Mouse (Mus musculus) left cerebral cortex, postnatal 14 days (tissue): ENCODE measurements around the gene Egfl8. TPM values are rescaled to one million over a fixed set of nuclear protein-coding genes. Genes with fewer than 3 reads are reported as not detected.

Experiments
- DNase-seq, 2 experiments: peaks; one replicate each; pipeline ENCODE4 v3.0.0; 2021 to 2022; ENCODE audit warnings: low spot score in 2 of 2, mixed read lengths in 1 of 2
- intact Hi-C: fragments of 180-260 bp; cut with DNase I; formaldehyde crosslinking; loops from one replicate; pipeline ENCODE4 v1.15.1; 2025
- total RNA-seq, 2 experiments: library from RNA; stranded (reverse); gene quantifications; 2 replicates each; pipeline ENCODE4 v1.2.3; 2021

The Egfl8 gene
- total RNA-seq, 2 experiments from 2014 or later = 3.5 to 4.1 TPM

GRCm38 (mm10) chr17:34631647-34632046 is 15.9 kb upstream of the Egfl8 start:
- DNase-seq = no peak
- intact Hi-C loops = no loop called here

DNA sequence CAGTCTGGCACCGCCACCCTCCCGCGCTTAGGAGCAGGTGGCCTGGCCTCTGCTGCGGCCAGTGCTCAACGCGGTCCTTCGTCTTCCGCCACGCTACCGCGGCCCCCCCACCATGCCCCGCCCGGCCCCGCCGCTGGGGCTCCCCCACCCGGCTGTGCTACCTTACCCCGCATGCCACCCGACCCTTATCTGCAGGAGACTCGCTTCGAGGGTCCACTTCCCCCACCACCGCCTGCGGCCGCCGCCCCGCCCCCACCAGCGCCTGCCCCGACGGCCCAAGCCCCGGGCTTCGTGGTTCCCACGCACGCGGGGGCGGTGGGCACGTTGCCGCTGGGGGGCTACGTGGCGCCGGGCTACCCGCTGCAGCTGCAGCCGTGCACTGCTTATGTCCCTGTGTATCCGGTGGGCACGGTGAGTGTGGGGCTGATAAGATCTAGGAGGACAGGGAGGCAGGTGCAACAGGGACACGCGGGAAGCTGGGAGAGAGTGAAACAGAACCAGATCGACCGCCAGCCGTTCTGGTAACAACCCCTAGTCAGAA is 15.1 kb upstream of the Egfl8 start:
- DNase-seq = peak in 1 of 2 experiments; percentile 43
- intact Hi-C loops = no loop called here

DNA sequence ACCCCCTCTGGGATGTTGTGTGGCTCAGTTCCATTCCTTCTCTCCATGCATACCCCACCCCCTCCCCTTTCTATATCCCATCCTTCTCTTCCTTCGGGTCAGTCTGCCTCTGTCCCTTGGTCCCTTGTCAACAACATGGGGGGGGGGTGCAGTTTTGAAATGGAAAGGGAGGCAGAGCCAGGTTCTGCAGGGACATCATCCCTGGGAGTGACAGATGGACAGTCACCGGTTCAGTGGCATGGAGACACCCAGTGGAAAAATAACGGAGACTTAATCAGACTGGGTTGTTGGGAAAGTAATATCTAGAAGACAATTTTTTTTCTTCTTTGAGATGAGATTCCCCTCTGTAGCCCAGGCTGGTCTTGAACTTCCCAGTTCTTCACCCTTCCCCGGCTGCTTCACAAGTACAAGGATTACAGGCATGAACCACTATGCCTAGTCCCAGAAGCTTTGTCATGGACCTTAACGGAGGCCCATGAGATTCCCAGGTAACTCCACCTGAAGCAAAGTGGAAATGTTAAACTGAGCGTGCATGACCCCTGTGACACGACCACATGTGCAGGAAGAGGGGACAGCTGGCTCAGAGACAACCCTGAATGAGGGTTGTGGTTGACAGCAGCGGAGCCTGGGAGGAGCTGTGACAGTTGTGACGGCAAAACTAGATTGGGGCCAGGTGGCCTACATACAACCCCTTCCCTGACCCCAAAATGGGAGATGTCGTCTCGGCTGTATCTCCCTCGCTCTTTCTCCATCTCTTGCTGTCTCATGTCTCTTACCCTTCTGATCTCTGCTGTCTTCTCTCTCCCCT is 14.2 kb upstream of the Egfl8 start:
- DNase-seq = no peak
- intact Hi-C loops = loop anchor here (10.0 kb wide), 1 partner anchor 185 kb away; no protein-coding TSS in a partner anchor

GRCm38 (mm10) chr17:34629221-34629751 is 13.5 kb upstream of the Egfl8 start, which contains the start of gene Prrt1:
Gene Prrt1, plus strand, starts transcription at chr17:34629533.
- peak; percentile 73 to 83 for DNase-seq
- intact Hi-C loops = loop anchor here (10.0 kb wide), 1 partner anchor 184 kb away; no protein-coding TSS in a partner anchor

GRCm38 (mm10) chr17:34628644-34628967 is 12.8 kb upstream of the Egfl8 start:
- intact Hi-C loops = loop anchor here (10.0 kb wide), 1 partner anchor 184 kb away; no protein-coding TSS in a partner anchor

GRCm38 (mm10) chr17:34627943-34628643 is 12.3 kb upstream of the Egfl8 start, which contains the start of gene Ppt2:
Gene Ppt2, minus strand, starts transcription at chr17:34628510.
- DNase-seq = peak in 1 of 2 experiments; percentile 52
- intact Hi-C loops = loop anchor here (10.0 kb wide), 1 partner anchor 183 kb away; no protein-coding TSS in a partner anchor

More at GRCm38 (mm10) chr17:34628644-34628967, 12.8 kb upstream of the Egfl8 start:
- DNase-seq = no peak

DNA sequence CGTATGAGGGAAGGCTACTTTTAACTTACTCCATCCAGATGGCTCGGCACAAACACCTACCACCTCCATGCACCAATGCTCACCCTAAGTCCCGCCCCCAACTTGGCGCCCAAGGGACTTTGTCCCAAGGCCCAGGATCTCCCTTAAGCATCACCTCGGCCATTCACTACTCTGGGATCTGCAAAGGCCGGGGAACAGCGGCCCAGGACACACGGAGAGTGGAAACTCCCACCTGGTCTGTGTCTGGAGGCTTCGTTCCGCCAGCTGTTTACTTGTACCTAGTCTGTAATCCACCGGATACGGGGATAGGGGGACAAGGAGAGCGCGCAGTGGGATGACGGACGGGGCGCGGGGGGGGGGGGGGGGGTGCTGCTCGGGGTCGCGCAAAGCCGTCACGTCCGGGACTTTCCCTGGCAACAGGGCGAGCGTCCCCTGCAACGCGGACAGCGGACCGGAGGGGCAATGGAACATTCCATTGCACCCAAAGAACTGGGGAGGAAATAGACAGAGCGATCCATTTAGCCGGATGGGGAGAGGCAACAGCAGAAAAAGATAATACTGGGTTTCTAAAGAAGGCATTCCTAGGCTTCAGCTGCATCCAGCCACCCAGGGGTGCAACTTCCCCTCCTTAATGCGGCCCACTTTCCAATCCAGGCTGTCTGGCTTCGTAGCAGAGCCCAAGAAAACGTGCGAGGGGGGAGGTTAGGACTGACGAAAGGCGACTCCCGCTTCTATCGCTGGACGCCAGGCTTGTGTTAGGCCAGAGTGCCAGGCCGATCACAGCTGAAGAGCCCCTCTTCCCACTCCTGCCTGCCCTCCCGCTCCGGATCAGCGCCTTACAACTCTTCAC is 11.5 kb upstream of the Egfl8 start:
- intact Hi-C loops = loop anchor here (10.0 kb wide), 1 partner anchor 183 kb away; no protein-coding TSS in a partner anchor
- peak; percentile 86 to 94 for DNase-seq

DNA sequence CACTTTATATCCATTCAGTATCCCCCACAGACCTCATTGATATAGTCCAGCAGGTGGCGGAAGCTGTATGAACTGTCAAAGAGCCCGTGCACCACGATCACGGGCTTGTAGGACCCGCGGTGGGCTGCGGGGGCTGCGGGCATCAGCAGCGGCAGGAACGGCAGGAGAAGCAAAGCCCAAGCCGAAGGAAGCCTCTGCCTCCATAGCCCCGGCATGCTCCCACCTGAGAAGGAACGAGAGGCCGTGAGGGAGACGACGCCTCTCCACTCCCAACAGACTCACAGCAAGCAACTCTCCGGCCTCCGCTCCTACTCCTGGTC is 11.0 kb upstream of the Egfl8 start:
- intact Hi-C loops = loop anchor here (10.0 kb wide), 1 partner anchor 182 kb away; no protein-coding TSS in a partner anchor
- DNase-seq = no peak

DNA sequence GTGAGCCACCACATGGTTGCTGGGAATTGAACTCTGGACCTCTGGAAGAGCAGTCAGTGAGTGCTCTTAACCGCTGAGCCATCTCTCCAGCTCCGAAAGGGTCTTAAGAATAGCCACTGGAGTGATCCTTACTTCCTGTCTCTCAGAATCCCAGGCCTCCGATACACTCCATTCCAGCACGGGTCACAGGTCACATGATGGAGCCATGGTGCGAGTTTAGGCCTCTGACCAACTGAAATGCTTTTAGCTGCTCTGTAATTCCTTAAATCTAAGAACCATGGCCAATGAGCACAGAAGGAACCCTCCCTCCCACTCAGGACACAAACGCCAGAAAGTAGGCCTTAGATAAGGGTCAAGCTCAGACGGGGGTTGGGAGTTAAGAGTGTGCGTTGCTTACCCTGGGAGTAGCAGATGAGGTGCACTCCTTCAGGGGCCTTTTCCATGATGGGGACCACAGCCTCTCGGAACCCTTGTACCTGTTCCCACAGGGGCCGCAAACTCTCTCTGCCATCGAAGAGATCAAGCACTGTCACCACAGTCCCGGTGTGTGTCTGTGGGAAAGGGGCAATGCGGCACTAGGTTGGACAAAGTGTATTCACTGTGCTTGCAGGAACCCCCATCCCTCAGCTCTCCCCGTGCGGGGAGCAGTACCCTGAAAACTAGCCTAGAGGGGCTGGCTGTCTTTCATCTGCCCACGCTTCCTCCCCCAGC is 10.4 kb upstream of the Egfl8 start:
- intact Hi-C loops = loop anchor here (10.0 kb wide), 1 partner anchor 181 kb away; no protein-coding TSS in a partner anchor
- DNase-seq = no peak

DNA sequence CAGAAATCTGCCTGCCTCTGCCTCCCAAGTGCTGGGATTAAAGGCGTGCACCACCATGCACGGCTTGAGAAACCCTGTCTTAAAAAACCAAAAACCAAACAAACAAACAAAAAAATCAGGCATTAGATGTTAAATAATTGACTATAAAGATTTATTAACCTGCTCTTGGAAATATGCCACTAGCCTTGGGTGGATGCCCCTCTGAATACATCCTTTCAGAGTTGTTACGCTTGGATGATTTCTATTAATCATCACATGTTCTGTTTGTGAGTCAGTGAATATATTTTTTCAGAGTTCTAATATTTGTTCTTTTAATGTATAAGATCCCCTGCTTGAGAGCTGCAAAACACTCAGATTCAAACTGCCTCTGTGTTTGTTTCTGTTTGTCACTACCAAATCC is 9.2 kb upstream of the Egfl8 start:
- DNase-seq = no peak
- intact Hi-C loops = loop anchor here (10.0 kb wide), 1 partner anchor 180 kb away; no protein-coding TSS in a partner anchor

DNA sequence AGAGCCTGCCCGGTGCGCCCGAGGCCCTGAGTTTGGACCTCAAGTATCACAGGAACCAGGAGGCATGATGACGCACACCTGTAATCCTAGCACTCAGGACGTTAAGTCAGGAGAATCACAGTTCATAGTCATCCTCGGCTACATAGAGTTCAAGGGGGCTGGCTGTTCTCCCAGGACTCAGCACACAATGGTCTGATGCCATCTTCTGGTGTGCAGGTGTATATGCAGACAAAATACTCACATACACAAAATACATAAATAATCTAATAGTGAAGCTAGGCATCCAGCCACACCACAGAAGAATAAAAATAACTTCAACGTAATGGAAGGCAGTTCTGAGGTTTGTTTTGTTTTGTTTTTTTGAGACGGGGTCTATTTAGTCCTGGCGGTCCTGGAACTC is 7.4 kb upstream of the Egfl8 start:
- no peak for DNase-seq
- intact Hi-C loops = loop anchor here (10.0 kb wide), 1 partner anchor 178 kb away; no protein-coding TSS in a partner anchor

GRCm38 (mm10) chr17:34621006-34621405 is 5.2 kb upstream of the Egfl8 start:
- DNase-seq = no peak
- intact Hi-C loops = loop anchor here (10.0 kb wide), 1 partner anchor 176 kb away; no protein-coding TSS in a partner anchor

GRCm38 (mm10) chr17:34618999-34619398 is 3.2 kb upstream of the Egfl8 start:
- peak in 1 of 2 experiments; percentile 66 for DNase-seq
- intact Hi-C loops = no loop called here

GRCm38 (mm10) chr17:34613830-34614229 is 1.9 kb downstream of the Egfl8 start:
- no peak for DNase-seq
- intact Hi-C loops = no loop called here

DNA sequence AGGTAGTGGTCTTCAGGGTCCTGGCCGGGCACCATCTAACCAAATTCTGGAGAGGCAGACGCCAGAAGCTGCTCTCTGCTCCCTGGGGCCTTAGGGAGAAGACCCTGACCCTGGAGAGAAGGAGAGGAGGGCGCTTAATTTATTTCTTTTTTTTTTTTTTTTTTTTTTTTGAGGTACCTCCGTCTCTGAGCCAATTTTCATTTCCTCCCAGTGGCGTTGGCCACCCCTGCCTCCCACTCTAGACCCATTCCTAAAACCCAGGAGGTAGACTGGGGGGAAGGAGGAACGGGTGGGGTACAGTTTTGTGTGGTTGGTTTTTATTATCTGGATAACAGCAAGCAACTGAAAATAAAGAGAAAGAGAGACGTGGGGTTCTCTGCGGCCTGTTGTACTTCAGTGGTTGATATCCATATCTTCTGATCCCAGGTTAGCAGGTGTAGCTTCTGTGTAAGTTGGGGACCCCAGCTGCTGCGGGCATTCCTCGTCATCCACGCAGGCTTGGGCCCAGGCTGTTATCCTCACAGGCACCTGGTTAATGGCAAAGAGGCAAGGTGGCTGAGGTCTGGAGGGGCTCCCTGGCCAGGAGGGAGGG is 2.6 kb downstream of the Egfl8 start:
- intact Hi-C loops = no loop called here
- DNase-seq = no peak

DNA sequence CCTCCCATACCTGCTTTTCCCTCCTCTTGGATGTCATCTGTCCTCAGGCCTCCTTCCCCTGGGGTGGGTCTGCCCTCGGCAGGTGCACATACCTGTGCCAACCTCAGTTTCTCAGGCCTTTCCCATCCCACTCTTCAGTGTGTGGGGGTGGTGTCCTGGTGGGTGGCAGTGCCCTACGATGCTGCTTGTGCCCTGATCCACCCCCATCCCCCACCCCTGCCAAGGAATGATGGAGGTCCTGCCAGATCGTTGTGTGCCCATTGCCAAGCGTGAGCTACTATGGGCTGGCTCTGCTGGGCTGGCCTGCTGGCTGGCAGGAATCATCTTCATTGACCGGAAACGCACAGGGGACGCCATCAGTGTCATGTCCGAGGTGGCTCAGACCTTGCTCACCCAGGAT is 4.7 kb downstream of the Egfl8 start:
- intact Hi-C loops = no loop called here
- DNase-seq = no peak

DNA sequence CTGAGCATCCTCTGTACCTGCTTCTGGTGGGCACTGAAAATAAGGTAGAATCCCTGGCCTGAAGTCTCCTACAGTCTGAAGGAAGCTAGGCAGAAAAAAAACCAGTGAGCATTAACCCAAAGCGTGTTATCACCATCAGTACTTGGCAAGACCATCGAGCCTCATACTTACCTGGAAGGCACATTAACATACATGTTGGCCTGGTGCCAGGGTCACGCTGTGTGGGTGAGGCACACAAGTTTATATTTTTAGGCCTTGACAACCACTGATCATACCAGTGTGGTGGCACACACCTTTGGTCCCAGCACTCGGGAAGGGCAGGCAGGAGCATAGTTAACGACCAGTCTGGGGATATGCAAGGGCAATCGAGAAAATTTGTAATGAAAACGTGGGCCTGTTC is 7.8 kb downstream of the Egfl8 start:
- DNase-seq = no peak
- intact Hi-C loops = loop anchor here (10.0 kb wide), 2 partner anchors 573 to 627 kb away; partner anchors contain the start of genes Atp6v1g2, Col11a2, Nfkbil1 and Rxrb
